Mouse (Mus musculus) spleen, adult 2 months (tissue): Measurements from ENCODE around the gene Rab3gap1.
"Not testable (repeated sequence)": the region's sequence is repeated elsewhere in the genome, so short reads cannot be mapped to it uniquely, and the experiment has no call there.

Experiments used
- CTCF ChIP-seq: fragments of 200-500 bp; IDR thresholded peaks from 2 replicates; pipeline ENCODE4 v1.5.1; 2011; ENCODE audit warnings: mild to moderate bottlenecking, inconsistent platforms; ENCODE audit not compliant: insufficient read depth, insufficient read length, insufficient replicate concordance; ENCODE audit errors: extremely low read depth
- POLR2A ChIP-seq: fragments of 200-500 bp; IDR thresholded peaks from 2 replicates; pipeline ENCODE4 v1.6.1; 2011; ENCODE audit warnings: low read depth, low read length, inconsistent platforms

DNA sequence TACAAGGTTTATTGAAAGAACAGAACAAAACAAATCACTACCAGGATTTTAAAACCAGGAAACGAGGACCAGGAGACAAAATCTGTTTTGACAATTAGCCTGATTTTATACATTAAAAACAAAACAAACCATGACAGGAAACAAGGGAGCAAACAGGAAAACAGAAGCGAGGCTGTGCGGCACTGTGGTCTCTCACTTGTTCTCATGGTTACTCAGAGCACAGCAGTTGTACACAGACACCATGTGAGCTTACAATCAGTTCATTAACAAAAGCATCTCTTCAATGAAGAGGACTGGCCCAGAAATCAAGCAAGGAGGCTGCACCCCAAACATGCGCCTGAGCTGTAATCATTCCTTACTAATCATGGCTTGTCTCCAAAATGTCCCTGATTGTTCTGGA is 85.6 kb downstream of the Rab3gap1 start:
- not testable (repeated sequence) for TF ChIP-seq CTCF, POLR2A
